Mouse (Mus musculus): ENCODE results near the gene Sdf2l1. TPM values are rescaled to one million over a fixed set of nuclear protein-coding genes. Genes with fewer than 3 reads are reported as not detected.

Gene Sdf2l1
- polyA plus RNA-seq, 1 experiment from 2014 or later, result 140 TPM

DNA sequence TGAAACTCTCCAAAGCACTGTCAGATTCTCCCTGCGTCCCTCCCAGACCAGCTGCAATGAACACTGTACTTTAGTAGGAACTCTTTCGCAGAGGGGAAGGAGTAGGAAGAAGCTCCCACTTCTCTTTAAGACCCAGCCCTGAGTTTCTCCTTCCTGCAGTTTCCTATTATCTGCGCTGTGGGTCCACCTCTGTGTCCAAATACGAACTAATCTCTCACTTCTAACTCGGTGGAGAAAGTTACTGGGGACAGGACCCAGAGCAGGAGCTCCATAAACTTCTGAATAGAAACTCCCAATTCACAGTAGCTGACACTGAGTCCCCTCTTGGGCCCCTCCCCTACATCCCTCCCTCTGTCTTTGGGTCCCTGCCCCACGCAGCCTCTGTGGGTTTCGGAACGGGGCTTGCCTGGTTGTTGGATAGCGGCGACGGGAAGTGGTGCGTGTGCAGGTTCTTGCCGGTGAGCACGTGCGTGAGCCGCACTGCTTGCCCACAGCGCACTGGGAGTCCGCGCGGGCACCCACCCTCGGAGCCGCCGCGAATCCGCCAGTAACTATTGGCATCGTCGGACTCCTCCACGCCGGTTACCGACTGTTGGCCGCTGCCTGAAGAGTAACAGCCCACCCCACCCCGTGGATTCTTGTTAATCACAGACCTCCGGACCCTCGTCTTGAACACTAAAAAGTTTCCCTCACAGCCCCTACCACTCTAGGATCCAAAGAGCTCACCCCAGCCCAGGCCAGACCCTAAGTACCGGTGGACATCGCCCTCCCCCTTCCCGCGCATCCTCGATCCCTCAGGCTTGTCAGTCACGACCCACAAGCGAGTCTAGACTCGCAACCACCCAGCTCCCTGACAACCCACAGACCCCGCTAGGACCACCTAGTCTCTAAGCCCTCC is 743 bp downstream of the Sdf2l1 start:
- Histone ChIP-seq H3K36me3 (ENCODE audit: control insufficient read depth, insufficient read depth, low read length) (no peaks in the 10 kb centered on the region), H3K27me3 (ENCODE audit: control insufficient read depth, insufficient read depth, low read length) (no peaks in the 10 kb centered on the region), H3K4me2 (ENCODE audit: low read depth, low read length) (peak overlapping the region; percentile 76), H3K4me1 (ENCODE audit: control insufficient read depth, insufficient read depth, low read length) (peaks cover 14% of the 10 kb centered on the region), H3K27ac (ENCODE audit: low read length) (no peak overlapping the region; the same call in 1 of the 2 replicates), H3K9ac (ENCODE audit: low read length) (peak overlapping the region; percentile 83), H3K9me3 (replicated peaks; ENCODE audit: control insufficient read depth, low read length) (no peaks in the 10 kb centered on the region), H3K4me3 (replicated peaks; ENCODE audit: low read length) (peak overlapping the region; percentile 92)
- ATAC-seq (ENCODE audit: insufficient read depth, low FRiP score), result peak; percentile 5; the same call in 1 of the 2 replicates
- 4% methylated on average over 43 of the region's 43 CpGs for WGBS

DNA sequence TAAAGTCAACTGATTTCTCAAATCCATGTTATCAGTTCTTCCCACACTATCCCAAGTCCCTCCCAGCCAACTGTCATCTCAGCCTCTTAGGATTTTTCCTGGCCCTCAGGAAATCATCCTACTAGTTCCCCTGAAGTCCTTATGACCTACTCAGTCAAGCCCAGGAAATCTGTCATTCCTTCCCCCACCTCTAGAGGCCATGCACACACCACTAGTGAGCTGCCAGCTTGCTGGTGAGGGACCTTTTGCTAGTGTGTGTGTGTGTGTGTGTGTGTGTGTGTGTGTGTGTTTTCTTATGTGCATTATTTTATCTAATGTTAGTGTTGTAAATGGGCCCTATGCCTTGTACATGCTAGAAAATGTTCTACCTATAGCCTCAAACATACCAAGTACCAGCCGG is 4.9 kb downstream of the Sdf2l1 start:
- H3K4me3 ChIP-seq (replicated peaks; ENCODE audit: low read length), result no peak overlapping the region
- no peak overlapping the region for H3K27ac ChIP-seq (ENCODE audit: low read length)
- H3K4me2 ChIP-seq (ENCODE audit: low read depth, low read length), result no peak overlapping the region
- no peaks in the 10 kb centered on the region for H3K27me3 ChIP-seq (ENCODE audit: control insufficient read depth, insufficient read depth, low read length)
- H3K9me3 ChIP-seq (replicated peaks; ENCODE audit: control insufficient read depth, low read length), result no peaks in the 10 kb centered on the region
- no peak overlapping the region for H3K9ac ChIP-seq (ENCODE audit: low read length)
- no peak for ATAC-seq (ENCODE audit: insufficient read depth, low FRiP score)
- peaks cover 23% of the 10 kb centered on the region for H3K4me1 ChIP-seq (ENCODE audit: control insufficient read depth, insufficient read depth, low read length)
- WGBS, result 100% methylated on average over 1 of the region's 1 CpGs
- H3K36me3 ChIP-seq (ENCODE audit: control insufficient read depth, insufficient read depth, low read length), result no peaks in the 10 kb centered on the region

DNA sequence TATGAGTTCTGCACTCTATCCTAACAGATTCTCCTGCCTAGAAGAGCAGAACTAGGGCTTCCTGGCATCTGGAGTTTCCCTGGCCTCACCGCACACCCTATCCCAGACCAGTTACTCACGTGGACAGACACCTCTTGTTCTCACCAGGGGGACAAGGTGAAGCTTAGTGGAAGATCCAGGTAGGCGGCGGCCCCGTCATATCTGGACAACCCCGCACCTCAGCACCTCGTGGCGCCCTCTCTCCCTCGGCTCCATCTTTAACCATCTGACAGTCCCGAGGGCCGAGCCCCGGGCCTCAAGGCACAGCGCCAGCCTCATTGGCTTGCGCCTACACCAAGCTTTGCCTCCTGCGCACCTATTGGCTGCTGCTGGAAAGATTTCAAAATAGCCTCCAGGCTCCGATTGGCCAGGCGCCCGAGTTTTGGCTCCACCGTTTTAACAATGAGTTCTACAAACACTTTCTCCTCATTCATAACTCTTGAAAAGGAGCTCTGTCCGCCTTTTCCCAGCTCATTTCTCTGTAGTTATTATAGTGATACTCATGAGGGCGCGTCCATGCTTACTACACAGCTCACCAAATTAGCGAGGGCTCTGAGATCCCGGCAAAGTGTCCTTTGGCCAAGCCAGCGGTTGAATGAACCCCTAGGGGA is 7.2 kb downstream of the Sdf2l1 start, which contains the start of gene 2610318N02Rik:
Gene 2610318N02Rik (minus strand): TSS at position 297 of the 650 bp plus-strand sequence.
- ATAC-seq (ENCODE audit: insufficient read depth, low FRiP score), result peak; percentile 94
- Histone ChIP-seq H3K4me2 (ENCODE audit: low read depth, low read length) (peak within 1 kb of the TSS; percentile 68), H3K4me3 (replicated peaks; ENCODE audit: low read length) (peak within 1 kb of the TSS; percentile 51), H3K36me3 (ENCODE audit: control insufficient read depth, insufficient read depth, low read length) (no peaks in the 10 kb centered on the region), H3K27ac (ENCODE audit: low read length) (peak within 1 kb of the TSS; percentile 33; the same call in 1 of the 2 replicates), H3K9ac (ENCODE audit: low read length) (peak within 1 kb of the TSS; percentile 69), H3K9me3 (replicated peaks; ENCODE audit: control insufficient read depth, low read length) (no peaks in the 10 kb centered on the region), H3K27me3 (ENCODE audit: control insufficient read depth, insufficient read depth, low read length) (no peaks in the 10 kb centered on the region), H3K4me1 (ENCODE audit: control insufficient read depth, insufficient read depth, low read length) (peaks cover 16% of the 10 kb centered on the region)
- under 1% methylated on average over 25 of the region's 25 CpGs for WGBS

DNA sequence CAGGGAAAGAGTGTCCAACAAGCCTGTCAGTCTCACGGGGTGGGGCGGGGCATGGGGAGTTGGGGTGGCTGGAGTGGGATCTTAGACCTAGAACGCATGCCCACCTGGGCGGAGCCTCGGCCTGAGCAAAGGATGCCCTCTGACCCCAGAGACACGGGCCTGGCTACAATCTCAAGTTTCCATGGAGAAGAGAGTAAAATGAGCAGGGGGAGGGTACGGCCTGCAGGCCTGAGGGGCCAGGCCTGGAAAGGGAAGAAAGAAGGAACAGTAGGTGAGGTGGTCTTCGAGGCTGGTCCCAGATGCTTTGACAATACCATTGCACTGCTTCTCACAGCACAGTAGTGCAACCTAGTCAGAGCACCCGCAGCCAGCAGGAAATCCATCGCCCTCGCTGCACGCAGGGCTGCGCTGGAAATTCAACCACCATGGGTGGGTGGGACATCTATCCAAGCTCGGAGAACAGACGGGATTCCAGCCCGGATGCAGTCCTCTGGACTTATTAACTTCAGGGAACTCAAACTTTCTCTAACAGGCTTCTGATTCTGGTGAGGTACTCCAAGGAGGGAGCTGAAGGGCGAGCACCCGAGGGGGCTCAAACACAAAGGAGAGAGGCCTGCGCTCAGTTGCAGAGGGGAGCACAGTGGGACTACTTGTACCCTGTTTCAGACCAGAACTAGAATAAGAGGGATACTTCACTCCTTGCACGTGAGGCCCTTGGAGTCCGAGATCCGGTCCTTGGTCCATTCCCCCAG is 7.9 kb downstream of the Sdf2l1 start:
- Histone ChIP-seq H3K36me3 (ENCODE audit: control insufficient read depth, insufficient read depth, low read length) (no peaks in the 10 kb centered on the region), H3K4me1 (ENCODE audit: control insufficient read depth, insufficient read depth, low read length) (peaks cover 16% of the 10 kb centered on the region), H3K27ac (ENCODE audit: low read length) (peak overlapping the region; percentile 33; the same call in 1 of the 2 replicates), H3K9ac (ENCODE audit: low read length) (peak overlapping the region; percentile 69), H3K4me3 (replicated peaks; ENCODE audit: low read length) (peak overlapping the region; percentile 51), H3K9me3 (replicated peaks; ENCODE audit: control insufficient read depth, low read length) (no peaks in the 10 kb centered on the region), H3K27me3 (ENCODE audit: control insufficient read depth, insufficient read depth, low read length) (no peaks in the 10 kb centered on the region), H3K4me2 (ENCODE audit: low read depth, low read length) (peak overlapping the region; percentile 68)
- 5% methylated on average over 22 of the region's 22 CpGs for WGBS
- ATAC-seq (ENCODE audit: insufficient read depth, low FRiP score), result peak; percentile 31

DNA sequence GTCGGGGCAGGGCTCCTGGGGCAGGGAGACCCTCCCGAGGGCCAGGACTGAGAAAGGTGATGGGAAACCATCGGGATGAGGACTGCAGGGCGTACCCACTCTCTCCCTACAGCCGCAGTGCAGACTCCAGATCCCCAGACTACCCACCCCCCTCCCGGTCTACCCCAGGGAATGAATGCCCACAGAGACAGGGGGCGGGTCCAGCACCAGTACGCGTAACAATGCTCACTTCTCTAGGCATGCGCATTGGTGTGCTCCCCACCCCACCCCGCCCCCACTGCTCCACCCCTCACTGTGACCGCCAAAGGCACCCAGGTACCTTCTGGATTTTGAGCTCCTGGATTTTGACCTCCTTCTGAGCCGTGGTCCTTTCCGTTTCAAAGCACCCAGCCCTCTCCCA is 10.6 kb downstream of the Sdf2l1 start:
- H3K4me1 ChIP-seq (ENCODE audit: control insufficient read depth, insufficient read depth, low read length), result peaks cover 16% of the 10 kb centered on the region
- 71% methylated on average over 14 of the region's 14 CpGs for WGBS
- ATAC-seq (ENCODE audit: insufficient read depth, low FRiP score), result no peak
- no peak overlapping the region for H3K9ac ChIP-seq (ENCODE audit: low read length)
- H3K27me3 ChIP-seq (ENCODE audit: control insufficient read depth, insufficient read depth, low read length), result no peaks in the 10 kb centered on the region
- no peak overlapping the region for H3K4me2 ChIP-seq (ENCODE audit: low read depth, low read length)
- H3K27ac ChIP-seq (ENCODE audit: low read length), result no peak overlapping the region
- no peaks in the 10 kb centered on the region for H3K9me3 ChIP-seq (replicated peaks; ENCODE audit: control insufficient read depth, low read length)
- H3K36me3 ChIP-seq (ENCODE audit: control insufficient read depth, insufficient read depth, low read length), result no peaks in the 10 kb centered on the region
- no peak overlapping the region for H3K4me3 ChIP-seq (replicated peaks; ENCODE audit: low read length)

DNA sequence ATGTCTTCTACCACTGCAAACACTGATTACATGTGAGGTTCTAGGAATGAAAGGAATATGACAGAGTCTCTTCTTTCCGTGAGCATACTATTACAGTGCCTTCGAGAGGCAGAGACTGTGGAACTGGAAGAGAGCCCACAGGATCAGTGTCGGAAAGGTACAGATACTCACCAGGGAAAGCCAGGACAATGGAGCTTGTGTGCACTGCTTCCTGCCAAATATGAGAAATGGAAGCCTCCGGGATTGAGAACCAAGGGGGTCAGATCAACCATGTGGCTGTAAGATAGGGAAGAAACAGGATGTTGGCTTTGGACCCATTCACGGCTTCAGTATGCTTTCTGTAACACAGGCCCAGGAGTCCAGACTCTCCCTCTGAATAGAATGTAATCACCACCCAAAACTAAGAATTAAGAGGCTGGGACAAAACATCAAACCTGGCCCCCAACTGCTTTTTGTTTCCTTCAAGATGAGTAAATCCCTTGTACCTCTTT is 14.8 kb downstream of the Sdf2l1 start:
- no peaks in the 10 kb centered on the region for H3K4me1 ChIP-seq (ENCODE audit: control insufficient read depth, insufficient read depth, low read length)
- no peak overlapping the region for H3K4me2 ChIP-seq (ENCODE audit: low read depth, low read length)
- no peak overlapping the region for H3K27ac ChIP-seq (ENCODE audit: low read length)
- H3K4me3 ChIP-seq (replicated peaks; ENCODE audit: low read length), result no peak overlapping the region
- 86% methylated on average over 5 of the region's 5 CpGs for WGBS
- no peaks in the 10 kb centered on the region for H3K9me3 ChIP-seq (replicated peaks; ENCODE audit: control insufficient read depth, low read length)
- no peaks in the 10 kb centered on the region for H3K36me3 ChIP-seq (ENCODE audit: control insufficient read depth, insufficient read depth, low read length)
- no peak for ATAC-seq (ENCODE audit: insufficient read depth, low FRiP score)
- H3K27me3 ChIP-seq (ENCODE audit: control insufficient read depth, insufficient read depth, low read length), result no peaks in the 10 kb centered on the region
- H3K9ac ChIP-seq (ENCODE audit: low read length), result no peak overlapping the region

DNA sequence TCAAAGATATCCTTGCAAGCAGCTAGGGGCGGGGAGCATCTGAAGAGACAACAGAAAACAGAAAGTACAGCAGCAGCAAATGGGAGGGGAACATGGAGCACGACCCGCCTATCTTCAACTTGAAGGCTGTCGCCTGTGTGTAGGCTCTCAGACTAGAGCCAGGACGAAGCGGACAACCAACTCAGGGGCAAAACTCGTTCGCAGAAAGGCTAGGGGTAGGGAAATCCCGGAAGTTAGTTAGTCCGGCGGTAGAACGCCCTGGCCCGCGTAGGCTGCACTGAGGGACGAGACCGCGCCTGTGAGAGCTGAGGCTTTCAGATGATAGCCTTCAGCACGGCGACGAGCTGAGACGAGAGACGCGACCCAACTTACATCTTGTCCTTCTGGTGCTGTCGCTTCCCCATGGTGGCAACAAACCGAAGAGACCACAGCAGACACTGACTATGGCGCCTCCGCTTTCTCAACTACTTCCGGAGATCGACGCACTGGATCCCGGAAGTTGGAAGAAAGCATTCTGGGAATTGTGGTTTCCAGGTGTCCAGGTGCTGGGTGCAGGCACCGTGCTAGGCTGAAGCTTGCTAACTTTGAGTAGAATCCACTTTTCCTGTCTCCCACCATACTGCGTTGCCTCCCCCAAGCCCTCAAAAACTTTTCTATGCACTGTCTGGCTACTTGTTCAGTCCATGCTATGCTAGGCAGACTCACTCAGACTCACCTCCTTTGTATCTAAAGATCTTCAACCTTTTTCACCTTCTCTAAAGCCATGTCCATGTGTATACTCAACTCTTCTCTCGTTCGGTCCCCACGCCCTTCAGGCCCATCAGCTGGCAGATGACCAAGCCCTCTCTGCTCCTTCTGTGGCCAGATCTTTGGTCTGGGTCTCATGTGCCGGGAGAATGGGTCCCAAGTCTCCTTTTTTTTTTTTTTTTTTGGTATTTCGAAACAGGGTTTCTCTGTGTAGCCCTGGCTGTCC is 21.1 kb downstream of the Sdf2l1 start, which contains the start of gene Ppil2:
Gene Ppil2 (minus strand): TSS at position 487 of the 973 bp plus-strand sequence.
- H3K27ac ChIP-seq (ENCODE audit: low read length), result peak within 1 kb of the TSS; percentile 78
- WGBS, result 7% methylated on average over 38 of the region's 38 CpGs
- H3K4me2 ChIP-seq (ENCODE audit: low read depth, low read length), result peak within 1 kb of the TSS; percentile 76
- H3K27me3 ChIP-seq (ENCODE audit: control insufficient read depth, insufficient read depth, low read length), result no peaks in the 10 kb centered on the region
- H3K36me3 ChIP-seq (ENCODE audit: control insufficient read depth, insufficient read depth, low read length), result no peaks in the 10 kb centered on the region; the same call in 1 of the 2 replicates
- no peaks in the 10 kb centered on the region for H3K9me3 ChIP-seq (replicated peaks; ENCODE audit: control insufficient read depth, low read length)
- peak within 1 kb of the TSS; percentile 92 for H3K4me3 ChIP-seq (replicated peaks; ENCODE audit: low read length)
- peaks cover 7% of the 10 kb centered on the region for H3K4me1 ChIP-seq (ENCODE audit: control insufficient read depth, insufficient read depth, low read length)
- peak; percentile 80 for ATAC-seq (ENCODE audit: insufficient read depth, low FRiP score)
- peak within 1 kb of the TSS; percentile 87 for H3K9ac ChIP-seq (ENCODE audit: low read length)

DNA sequence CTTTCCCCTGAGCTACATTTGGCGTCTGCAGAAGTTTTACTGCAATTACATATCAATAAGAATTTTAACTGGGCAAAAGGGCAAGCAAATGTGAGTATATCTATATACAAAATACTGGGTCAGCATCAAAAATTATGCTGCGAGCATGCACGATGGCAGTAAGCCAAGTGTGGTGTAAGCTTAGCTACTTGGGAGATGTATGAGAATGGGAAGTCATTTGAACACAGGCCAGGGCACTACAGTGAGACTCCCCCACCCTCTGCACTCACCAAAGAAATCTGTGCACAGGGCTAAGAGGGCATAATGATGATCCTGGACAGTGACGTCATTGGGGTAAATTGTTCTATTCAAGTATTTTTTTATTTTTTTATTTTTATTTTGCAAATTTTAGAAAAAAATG is 27.6 kb downstream of the Sdf2l1 start:
- Histone ChIP-seq H3K4me1 (ENCODE audit: control insufficient read depth, insufficient read depth, low read length) (no peaks in the 10 kb centered on the region), H3K9ac (ENCODE audit: low read length) (no peak overlapping the region), H3K36me3 (ENCODE audit: control insufficient read depth, insufficient read depth, low read length) (no peaks in the 10 kb centered on the region; the same call in 1 of the 2 replicates), H3K27ac (ENCODE audit: low read length) (no peak overlapping the region), H3K27me3 (ENCODE audit: control insufficient read depth, insufficient read depth, low read length) (no peaks in the 10 kb centered on the region), H3K4me2 (ENCODE audit: low read depth, low read length) (no peak overlapping the region), H3K9me3 (replicated peaks; ENCODE audit: control insufficient read depth, low read length) (no peaks in the 10 kb centered on the region), H3K4me3 (replicated peaks; ENCODE audit: low read length) (no peak overlapping the region)
- WGBS, result 65% methylated on average over 4 of the region's 4 CpGs
- ATAC-seq (ENCODE audit: insufficient read depth, low FRiP score), result peak; percentile 40; the same call in 1 of the 2 replicates
